Mouse (Mus musculus): ENCODE data around the gene Fabp6.
A peak's percentile ranks its signal among the peaks of the same experiment; 100 is the strongest.

The Fabp6 gene

GRCm38 (mm10) chr11:43589530-43590072 is 11.7 kb downstream of the Fabp6 start:
- no peak for DNase-seq (ENCODE audit: low spot score)

DNA sequence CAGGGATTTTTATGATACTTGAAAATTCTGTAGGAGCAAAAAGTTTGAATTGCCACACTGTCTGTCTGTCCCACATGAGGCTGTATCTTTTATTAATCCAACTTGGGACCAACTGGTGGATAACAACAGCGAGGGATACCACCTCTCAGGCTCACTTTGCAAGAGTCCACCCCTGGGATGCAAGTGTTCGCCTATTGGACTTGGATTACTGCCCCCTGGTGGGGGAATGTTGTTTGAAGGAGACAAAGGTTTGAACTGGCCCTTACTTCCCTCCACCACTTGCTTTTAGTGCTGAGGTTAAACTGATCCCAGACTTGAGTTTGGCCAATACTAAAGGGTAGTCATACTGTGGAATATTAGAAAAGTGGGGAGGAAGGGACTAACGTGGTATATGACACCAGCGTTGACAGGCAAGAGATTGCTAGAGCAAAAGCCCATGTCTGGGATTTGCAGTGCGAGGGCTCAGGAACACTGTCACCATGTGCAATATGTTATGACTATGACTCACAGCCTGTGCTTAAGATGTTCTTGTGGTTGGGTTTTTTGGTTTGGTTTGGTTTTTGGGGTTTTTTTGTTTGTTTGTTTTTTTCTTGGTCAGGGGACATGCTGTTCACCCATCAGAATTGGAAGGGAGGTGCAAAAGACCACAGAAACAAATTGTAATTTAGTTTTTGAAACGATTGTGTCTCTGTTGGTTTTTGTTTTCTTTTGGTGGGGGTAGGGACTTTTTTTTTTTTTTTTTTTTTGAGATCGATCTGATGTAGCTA is 14.8 kb downstream of the Fabp6 start, which contains the start of gene 4933415A04Rik:
Gene 4933415A04Rik, plus strand, starts transcription at position 717 of the 767 bp plus-strand sequence.
- peak; percentile 82 for DNase-seq (ENCODE audit: low spot score)

DNA sequence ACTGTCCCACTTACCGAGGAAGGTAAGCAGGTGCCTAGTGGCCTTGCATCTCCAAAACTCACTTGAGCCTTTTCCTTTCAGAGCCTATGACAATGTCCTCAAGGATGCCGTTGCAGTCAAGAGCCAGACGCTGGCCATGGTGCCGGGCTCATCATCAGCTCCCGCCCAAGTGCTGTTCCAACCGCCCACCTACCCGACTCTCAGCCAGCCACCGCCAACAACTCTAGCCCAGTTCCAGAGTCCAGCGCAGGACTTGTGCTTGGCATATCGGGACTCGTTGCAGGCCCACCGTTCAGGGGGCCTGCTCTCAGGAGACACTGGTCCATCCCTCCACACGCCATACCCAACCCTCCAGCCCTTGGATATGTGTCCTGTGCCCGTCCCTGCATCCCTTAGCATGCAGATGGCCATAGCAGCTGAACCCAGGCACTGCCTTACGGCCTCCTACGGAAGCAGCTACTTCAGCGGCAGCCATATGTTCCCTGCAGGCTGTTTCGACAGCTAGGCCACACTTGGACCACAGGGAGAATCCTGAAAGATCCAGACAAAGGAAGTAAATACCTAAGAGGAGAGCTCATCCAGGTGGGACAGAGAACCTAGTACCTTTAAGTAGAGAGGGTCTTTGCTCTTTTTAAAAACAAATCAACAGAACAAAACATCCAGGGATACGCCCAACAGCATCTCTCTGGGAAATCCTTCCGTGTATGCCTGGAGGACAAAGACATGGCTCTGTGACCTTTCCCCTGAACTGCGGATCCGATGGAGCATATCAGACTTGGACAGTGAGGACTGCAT is 15.9 kb downstream of the Fabp6 start:
- no peak for DNase-seq (ENCODE audit: low spot score)

GRCm38 (mm10) chr11:43577713-43578478 is 23.4 kb downstream of the Fabp6 start:
- no peak for DNase-seq (ENCODE audit: low spot score)

- no peak for DNase-seq (ENCODE audit: low spot score)
These were observed 25.8 kb downstream of the Fabp6 start for GRCm38 (mm10) chr11:43575376-43576151.

GRCm38 (mm10) chr11:43575061-43575375 is 26.3 kb downstream of the Fabp6 start:
- DNase-seq (ENCODE audit: low spot score): no peak

GRCm38 (mm10) chr11:43569595-43569994 is 31.7 kb downstream of the Fabp6 start:
- DNase-seq (ENCODE audit: low spot score): peak; percentile 36

DNA sequence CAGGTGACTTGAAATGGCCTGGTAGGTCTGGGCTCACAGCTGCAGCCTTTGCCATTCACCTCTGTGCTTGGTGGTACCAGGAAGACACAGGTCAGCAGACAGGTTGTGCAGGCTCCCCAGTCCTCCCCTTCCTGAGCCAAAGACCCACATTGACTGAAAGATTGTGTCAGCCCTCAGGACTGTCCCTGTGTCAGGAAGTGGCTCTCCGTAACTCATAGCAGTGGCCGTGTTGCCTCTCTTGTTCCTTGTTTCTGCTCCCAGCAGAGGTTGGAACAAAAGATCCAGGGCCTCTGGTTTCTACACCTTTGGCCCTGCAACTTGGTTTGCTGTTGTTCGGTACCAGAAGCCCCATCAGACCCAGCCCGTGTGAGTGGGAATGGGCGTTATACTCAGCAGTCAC is 32.2 kb downstream of the Fabp6 start:
- DNase-seq (ENCODE audit: low spot score): no peak

- peak; percentile 37 for DNase-seq (ENCODE audit: low spot score)
These were observed 33.1 kb downstream of the Fabp6 start for GRCm38 (mm10) chr11:43568263-43568662.

GRCm38 (mm10) chr11:43566696-43567095 is 34.6 kb downstream of the Fabp6 start:
- no peak for DNase-seq (ENCODE audit: low spot score)

- DNase-seq (ENCODE audit: low spot score): no peak
These were observed 35.5 kb downstream of the Fabp6 start for GRCm38 (mm10) chr11:43565852-43566251.

- no peak for DNase-seq (ENCODE audit: low spot score)
These were observed 35.9 kb downstream of the Fabp6 start for GRCm38 (mm10) chr11:43565414-43565813.

GRCm38 (mm10) chr11:43563654-43564244 is 37.6 kb downstream of the Fabp6 start:
- no peak for DNase-seq (ENCODE audit: low spot score)

- no peak for DNase-seq (ENCODE audit: low spot score)
These were observed 41.6 kb downstream of the Fabp6 start for GRCm38 (mm10) chr11:43559515-43560292.

DNA sequence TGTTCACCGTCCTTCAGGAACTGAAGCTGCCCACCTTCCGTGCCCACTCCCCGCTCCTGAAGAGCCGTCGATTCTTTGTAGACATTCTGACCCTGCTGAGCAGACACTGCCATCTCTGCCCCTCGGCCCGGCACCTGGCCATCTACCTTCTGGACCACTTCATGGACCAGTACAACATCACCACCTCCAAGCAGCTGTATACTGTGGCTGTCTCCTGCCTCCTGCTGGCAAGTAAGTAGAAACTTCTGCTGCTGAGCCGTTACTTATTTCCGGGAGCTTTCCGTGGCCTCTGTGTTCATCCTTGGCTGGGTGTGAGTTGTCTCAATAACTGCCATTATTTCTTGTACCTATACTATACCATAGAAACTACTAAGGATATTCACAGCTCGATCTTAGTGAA is 44.8 kb downstream of the Fabp6 start:
- DNase-seq (ENCODE audit: low spot score): no peak

DNA sequence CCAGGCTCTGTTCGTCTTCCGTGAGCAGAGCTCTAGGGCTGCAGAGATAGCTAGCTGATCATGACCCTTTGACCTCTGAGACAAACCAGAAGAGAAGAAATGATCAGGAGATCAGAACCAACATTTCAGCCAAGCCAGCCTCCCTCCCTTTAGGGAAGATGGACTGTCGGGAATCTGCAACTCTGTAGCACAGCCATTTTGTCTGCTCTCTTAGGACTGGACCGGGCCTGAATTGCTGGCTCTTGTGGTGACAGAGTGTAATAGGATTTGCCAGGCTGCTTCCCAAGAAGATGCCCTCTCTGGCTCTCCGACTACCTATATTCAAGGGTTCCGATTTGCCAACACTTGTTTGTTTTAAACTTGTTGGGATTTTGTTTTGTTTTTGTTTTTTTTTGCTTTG is 48.7 kb downstream of the Fabp6 start:
- no peak for DNase-seq (ENCODE audit: low spot score)

GRCm38 (mm10) chr11:43551756-43552155 is 49.6 kb downstream of the Fabp6 start:
- no peak for DNase-seq (ENCODE audit: low spot score)

- DNase-seq (ENCODE audit: low spot score): peak; percentile 20
These were observed 51.6 kb downstream of the Fabp6 start for GRCm38 (mm10) chr11:43549701-43550100.

DNA sequence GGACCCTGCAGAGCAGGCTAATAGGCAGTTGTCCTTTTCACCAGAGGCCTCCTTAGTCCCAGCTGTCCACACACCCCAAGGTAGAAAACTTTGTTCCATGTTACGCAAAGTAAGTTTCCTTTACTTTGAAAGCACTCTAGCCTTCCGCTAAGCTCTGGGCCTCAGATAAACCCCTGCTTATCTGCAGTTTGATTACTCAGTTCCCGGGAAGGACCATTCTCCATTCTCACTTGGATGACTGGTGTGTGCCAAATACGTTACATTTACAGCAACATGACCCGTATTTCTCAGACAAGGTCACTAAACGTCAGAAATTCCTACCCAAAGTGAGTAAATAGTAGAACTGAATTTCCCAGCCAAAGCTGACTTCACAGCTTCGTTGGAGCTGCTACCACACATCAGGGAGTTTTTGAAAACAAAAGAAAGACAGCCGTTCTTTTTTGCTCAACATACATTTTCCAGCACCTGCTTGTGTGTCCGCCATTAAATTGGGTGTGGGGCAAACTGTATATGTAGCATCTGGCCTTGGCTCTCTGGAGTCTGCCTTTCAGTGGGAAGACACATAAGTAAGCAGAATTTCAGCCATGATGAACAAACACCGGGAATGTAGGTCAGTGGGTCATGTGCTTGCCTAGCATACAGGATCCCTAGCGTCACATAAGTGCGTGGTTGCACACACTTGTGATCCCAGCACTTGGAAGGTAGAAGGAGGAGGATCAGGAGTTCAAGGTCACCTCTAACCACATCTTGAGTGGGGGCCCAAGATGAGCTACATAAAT is 52.5 kb downstream of the Fabp6 start:
- DNase-seq (ENCODE audit: low spot score): no peak

GRCm38 (mm10) chr11:43548148-43548547 is 53.2 kb downstream of the Fabp6 start:
- no peak for DNase-seq (ENCODE audit: low spot score)
